Mouse (Mus musculus) embryo, embryonic 10 days (tissue): ENCODE measurements at regions not wholly inside any gene's neighbourhood (a gene's known extent, or its start where the extent isn't known, plus 50 kb on each side); places are given as distances from the start of the nearest gene placed in this dataset.

ENCODE experiments used
- DNase-seq: peaks from one replicate; pipeline ENCODE4 v3.0.0-alpha.2; 2015; ENCODE audit warnings: low spot score

- DNase-seq: no peak
These were observed 62.1 kb upstream of the Adgrl1 start for GRCm38 (mm10) chr8:83837637-83838378.

GRCm38 (mm10) chr8:83829851-83830250, 70.1 kb upstream of the Adgrl1 start:
- DNase-seq: no peak

DNA sequence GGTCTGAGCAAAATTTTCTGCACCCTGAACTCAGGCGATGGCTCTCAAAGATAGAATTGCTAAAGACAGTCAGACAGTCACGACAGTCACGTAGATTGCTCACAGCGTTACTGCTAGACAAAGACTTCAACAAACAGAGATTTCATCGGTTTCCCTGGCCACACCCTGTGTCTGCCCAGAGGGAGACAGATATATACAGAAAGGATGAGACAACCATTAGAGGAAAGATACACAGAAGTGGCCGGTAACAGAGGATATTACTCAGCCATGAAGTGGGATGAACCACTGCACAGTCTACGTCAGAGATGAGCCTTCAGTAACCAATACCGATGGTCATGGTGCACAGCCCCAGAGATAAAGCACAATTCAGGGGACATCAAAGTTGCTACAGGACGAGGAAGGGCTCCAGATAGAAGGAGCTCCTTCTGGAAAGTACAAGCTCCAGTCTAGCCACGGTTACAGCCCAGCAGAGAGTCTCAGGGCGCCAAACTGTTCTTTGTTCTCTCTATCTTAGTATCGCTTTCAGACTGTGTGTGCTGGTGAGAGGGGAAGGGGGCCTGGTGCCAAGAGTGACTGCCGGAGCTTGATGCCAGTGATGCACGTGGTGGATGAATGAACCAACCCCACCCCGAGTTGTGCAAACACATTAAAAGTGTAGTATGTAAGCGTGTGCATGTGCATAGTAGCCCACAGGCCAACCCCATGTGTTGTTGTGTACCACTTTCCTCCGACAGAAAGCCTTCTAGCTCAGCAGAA, 74.8 kb upstream of the Adgrl1 start:
- no peak for DNase-seq

DNA sequence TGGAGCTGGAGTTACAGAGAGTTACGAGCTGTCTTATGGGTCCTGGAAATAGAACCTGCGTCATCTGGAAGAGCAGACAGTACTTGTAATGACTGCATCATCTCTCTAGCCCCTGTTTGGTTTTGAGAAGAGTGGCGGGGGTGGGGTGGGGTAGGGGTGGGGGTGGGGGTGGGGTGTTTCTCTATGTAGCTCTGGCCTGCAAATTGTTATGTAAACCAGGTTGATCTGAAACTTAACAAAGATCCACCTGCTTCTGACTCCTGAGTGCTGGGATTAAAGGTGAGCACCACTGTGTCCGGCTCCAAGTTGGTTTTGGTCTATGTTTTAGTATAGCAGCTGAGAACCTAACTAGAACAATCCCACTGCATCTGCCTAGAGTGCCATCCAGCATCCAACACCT, 78.0 kb upstream of the Adgre5 start:
- no peak for DNase-seq

DNA sequence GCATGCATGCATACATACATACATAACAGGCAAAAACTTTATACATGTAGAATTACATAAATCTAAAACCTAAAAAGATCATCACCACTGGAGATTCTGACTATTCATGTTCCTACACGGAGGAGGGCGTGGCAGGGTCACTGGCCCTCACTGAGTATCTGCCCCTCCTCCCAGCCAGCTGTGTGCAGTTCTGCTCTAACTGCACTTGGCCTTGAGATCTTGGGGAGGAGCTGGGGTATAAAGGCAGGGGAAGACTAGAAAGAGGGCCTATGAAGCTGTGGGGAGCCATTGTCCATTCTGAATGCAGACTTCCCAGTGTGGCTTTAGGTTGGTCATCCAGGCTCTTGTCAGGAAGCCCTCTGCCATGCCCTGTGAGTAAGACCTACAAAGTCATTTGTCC, 69.5 kb upstream of the Adgre5 start:
- no peak for DNase-seq

- DNase-seq: no peak
These were observed 64.5 kb upstream of the Adgre5 start for GRCm38 (mm10) chr8:83805612-83806011.

GRCm38 (mm10) chr8:83803312-83803711, 62.2 kb upstream of the Adgre5 start:
- DNase-seq: peak; percentile 27

DNA sequence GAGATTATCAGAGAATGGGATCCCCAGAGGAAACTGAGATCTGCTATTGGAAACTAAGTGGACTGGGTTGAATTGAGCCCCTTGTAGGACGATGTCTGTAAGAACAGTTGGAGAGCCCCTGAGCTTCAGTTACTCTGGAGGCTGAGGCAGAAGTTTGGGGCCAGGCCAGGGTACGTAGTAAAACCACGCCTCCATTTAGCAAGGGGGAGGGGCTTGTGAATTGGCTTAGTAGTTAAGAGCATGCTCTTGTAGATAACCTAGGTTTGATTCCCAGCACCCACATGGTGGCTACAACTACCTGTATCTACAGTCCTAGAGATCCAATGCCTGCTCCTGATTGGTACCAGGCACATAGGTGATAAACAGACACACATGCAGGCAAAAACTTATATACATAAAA, 61.4 kb upstream of the Adgre5 start:
- DNase-seq: no peak

DNA sequence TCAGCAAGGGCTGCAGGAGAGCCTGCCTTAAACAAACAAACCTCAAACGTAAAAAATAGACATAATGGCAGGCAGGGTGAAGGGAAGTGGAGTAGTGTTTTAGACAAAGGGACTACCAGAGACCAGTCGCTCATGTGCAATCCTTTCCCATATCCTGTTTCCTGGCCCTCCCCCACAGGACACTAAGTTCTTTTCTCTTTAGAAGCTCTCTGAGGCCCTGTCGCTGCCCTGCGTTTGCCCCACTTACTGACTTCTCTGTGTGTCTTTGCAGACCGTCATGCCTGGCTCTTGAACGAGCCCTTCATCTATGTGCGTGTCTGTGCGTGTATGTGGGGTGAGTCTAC, 58.5 kb upstream of the Adgre5 start:
- DNase-seq: peak; percentile 25

DNA sequence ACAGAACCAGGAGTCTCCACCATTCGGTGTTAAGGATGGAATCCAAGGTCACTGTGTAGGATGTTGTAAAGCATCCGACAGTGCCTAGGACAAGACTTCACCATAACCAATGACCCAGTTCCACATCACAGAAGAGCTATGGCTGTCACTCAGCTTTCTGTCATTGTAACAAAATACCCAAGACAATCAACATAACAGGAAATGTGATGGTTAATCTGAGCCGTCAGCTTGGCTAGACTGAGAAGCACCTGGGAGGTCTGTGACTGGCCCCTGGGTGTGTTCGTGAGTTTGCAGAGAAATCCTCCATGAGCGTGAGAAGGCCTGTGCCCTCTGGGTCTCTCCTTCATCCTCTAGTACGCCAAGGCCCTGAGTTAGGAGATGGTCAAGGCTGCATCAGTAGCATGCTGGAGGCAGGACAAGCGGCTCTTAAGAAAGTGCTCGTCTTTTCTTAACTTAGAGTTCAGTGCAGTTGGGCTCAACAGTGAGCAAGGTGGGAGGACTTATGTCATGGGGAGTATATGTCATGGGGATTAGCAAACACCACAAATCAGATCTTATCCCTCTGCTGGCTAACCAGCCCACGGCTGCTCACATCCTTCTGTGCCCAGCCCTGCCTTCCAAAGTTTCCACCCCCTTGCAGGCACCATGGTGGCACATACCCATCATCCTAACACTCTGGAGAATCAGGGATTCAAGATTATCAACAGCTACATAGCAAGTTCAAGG, 57.9 kb upstream of the Adgre5 start:
- DNase-seq: no peak

GRCm38 (mm10) chr8:83793491-83794238, 52.5 kb upstream of the Adgre5 start:
- no peak for DNase-seq
